Mouse (Mus musculus) ES-E14 (cell line): ENCODE measurements at regions not wholly inside any gene's neighbourhood (a gene's known extent, or its start where the extent isn't known, plus 50 kb on each side); places are given as distances from the start of the nearest gene placed in this dataset.

Experiments
- HCFC1 ChIP-seq: IDR thresholded peaks from 2 replicates; pipeline ENCODE4 v1.6.1; 2012; ENCODE audit warnings: low read length, inconsistent platforms, borderline replicate concordance; ENCODE audit not compliant: insufficient read depth
- MAFK ChIP-seq: IDR thresholded peaks from 2 replicates; pipeline ENCODE4 v1.6.1; 2014; ENCODE audit warnings: mild to moderate bottlenecking, low read depth, low read length, inconsistent platforms; ENCODE audit not compliant: insufficient read depth
- ZNF384 ChIP-seq: IDR thresholded peaks from 2 replicates; pipeline ENCODE4 v1.6.1; 2012; ENCODE audit warnings: low read depth, low read length, inconsistent platforms

GRCm38 (mm10) chr8:74781087-74781486 lies 91.9 kb upstream of the Isx start:
- TF ChIP-seq MAFK (no peak), HCFC1 (no peak), ZNF384 (no peak)
